In the genomic region with DNA sequence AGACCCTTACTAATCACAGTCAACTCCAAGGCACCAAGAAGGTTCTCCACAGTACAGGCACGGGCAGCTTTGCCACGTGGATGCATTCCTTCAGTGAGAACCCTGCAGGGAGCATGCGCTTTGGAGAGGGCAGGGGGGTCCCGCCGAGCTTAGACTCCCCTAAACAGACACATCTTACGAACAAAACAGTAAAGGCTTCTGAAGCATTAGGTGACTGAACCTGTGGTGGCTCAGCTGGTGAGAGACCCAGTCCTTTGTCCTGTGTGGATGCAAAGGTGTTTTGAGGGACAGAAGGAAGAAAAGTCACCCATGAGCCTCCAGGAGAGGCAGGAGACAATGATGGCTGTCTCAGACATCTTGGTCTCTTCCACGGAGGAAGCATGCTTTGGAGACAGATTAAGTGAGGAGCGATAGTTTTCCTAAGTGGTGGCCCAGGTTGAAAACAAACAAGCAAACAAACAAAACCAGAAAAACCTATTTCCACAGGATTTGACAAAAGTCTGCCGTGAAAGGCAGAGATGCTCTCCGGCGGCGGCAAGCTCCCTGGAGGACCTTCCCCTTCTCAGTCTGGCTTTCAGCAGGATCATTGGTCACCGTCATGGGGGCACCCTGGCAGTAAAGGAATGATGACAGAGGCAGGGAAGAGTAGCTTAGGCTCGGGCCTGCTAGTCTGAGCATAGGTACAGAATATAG, we compare ENCODE assay signal across 9 mouse cellular contexts.
A peak's percentile ranks its signal among the peaks of the same experiment; 100 is the strongest.
DNase-seq lines count a peak whose midpoint lies in the region; ATAC-seq lines count a peak whose summit lies in the region.
"Had no signal": no experiment of that assay in that cellular context is flagged by ENCODE, and none has a peak within 500 bp of the region (broad histone marks: within the 10 kb centered on the region; RNA-seq: fewer than 3 reads in every experiment).

No protein-coding gene starts in this region.

- peaks cover 21% of the 10 kb centered on the region; the same call in 1 of the 2 replicates for H3K36me3 ChIP-seq in heart, embryonic 14.5 days (ENCODE audit: control insufficient read depth, insufficient read depth, low read length)
- no peaks in the 10 kb centered on the region for H3K36me3 ChIP-seq in hindbrain, embryonic 11.5 days (ENCODE audit: control insufficient read depth, insufficient read depth, low read length)
- no peaks in the 10 kb centered on the region for H3K36me3 ChIP-seq in midbrain, embryonic 16.5 days (ENCODE audit: control insufficient read depth, insufficient read depth, low read length)
- H3K36me3 ChIP-seq: liver, embryonic 13.5 days had no signal

- H3K9ac ChIP-seq in heart, embryonic 14.5 days (ENCODE audit: low read length): peak overlapping the region; percentile 42; the same call in 1 of the 2 replicates
- H3K9ac ChIP-seq in hindbrain, embryonic 11.5 days (ENCODE audit: low read depth, low read length): no peak overlapping the region
- H3K9ac ChIP-seq in midbrain, embryonic 16.5 days (ENCODE audit: low read depth, low read length): peak overlapping the region; percentile 10; the same call in 1 of the 2 replicates
- H3K9ac ChIP-seq: liver, embryonic 13.5 days had no signal

- peak overlapping the region; percentile 77 to 80 for H3K27ac ChIP-seq in heart, embryonic 14.5 days (replicated peaks in 1 of 2; ENCODE audit: control insufficient read depth in 1 of 2, insufficient read depth in 1 of 2, low read depth in 2 of 2, low read length in 2 of 2)
- H3K27ac ChIP-seq in brown adipose tissue, adult 24 weeks (replicated peaks; ENCODE audit: low read depth, low read length): peak overlapping the region; percentile 26; the same call in 1 of the 2 replicates
- peak overlapping the region; percentile 77 for H3K27ac ChIP-seq in hindbrain, embryonic 11.5 days (ENCODE audit: low read depth, low read length)
- peak overlapping the region; percentile 24; the same call in 1 of the 2 replicates for H3K27ac ChIP-seq in midbrain, embryonic 16.5 days (ENCODE audit: low read length)
- H3K27ac ChIP-seq: liver, embryonic 13.5 days had no signal

- H3K4me3 ChIP-seq in heart, embryonic 14.5 days (ENCODE audit: control insufficient read depth in 1 of 2, insufficient read depth in 1 of 2, low read depth in 1 of 2, low read length in 2 of 2): no peak overlapping the region
- H3K4me3 ChIP-seq in brown adipose tissue, adult 24 weeks (ENCODE audit: insufficient read depth, low read depth, low read length): no peak overlapping the region
- no peak overlapping the region for H3K4me3 ChIP-seq in hindbrain, embryonic 11.5 days (ENCODE audit: low read depth, low read length)
- H3K4me3 ChIP-seq in midbrain, embryonic 16.5 days (ENCODE audit: low read depth, low read length): no peak overlapping the region
- H3K4me3 ChIP-seq: liver, embryonic 13.5 days had no signal

- no peaks in the 10 kb centered on the region for H3K9me3 ChIP-seq in heart, embryonic 14.5 days (ENCODE audit: control insufficient read depth, low read length)
- no peaks in the 10 kb centered on the region for H3K9me3 ChIP-seq in hindbrain, embryonic 11.5 days (ENCODE audit: control insufficient read depth, low read length)
- no peaks in the 10 kb centered on the region for H3K9me3 ChIP-seq in midbrain, embryonic 16.5 days (replicated peaks; ENCODE audit: control insufficient read depth, low read length, poor library complexity, severe bottlenecking)
- H3K9me3 ChIP-seq: liver, embryonic 13.5 days had no signal

- 31% methylated on average over 14 of the region's 14 CpGs for WGBS in heart, embryonic 14.5 days
- 9% methylated on average over 14 of the region's 14 CpGs for WGBS in hindbrain, embryonic 11.5 days
- 7% methylated on average over 14 of the region's 14 CpGs for WGBS in midbrain, embryonic 16.5 days

- no peak for DNase-seq in heart, postnatal 36 days
- DNase-seq in hindbrain, embryonic 11.5 days (ENCODE audit: low spot score): peak; percentile 40
- no peak for DNase-seq in adrenal gland, adult (ENCODE audit: inconsistent age in 2 of 2, low spot score in 1 of 2)
- no peak for DNase-seq in left cerebral cortex, adult 11 months (ENCODE audit: low spot score)
- DNase-seq in thymus, postnatal 36 days: no peak
- DNase-seq: liver, embryonic 13.5 days had no signal

- H3K27me3 ChIP-seq in heart, embryonic 14.5 days (ENCODE audit: control insufficient read depth, insufficient read depth, low read length): peaks cover 12% of the 10 kb centered on the region
- H3K27me3 ChIP-seq in hindbrain, embryonic 11.5 days (ENCODE audit: control insufficient read depth, insufficient read depth, low read length): no peaks in the 10 kb centered on the region
- no peaks in the 10 kb centered on the region for H3K27me3 ChIP-seq in midbrain, embryonic 16.5 days (ENCODE audit: control insufficient read depth, insufficient read depth, low read depth, low read length)
- H3K27me3 ChIP-seq: liver, embryonic 13.5 days had no signal

- H3K4me2 ChIP-seq in heart, embryonic 14.5 days (ENCODE audit: low read length): peak overlapping the region; percentile 5
- 0 out of 2 replicates have a peak overlapping the region, but pooled peaks have one; percentile 14 for H3K4me2 ChIP-seq in hindbrain, embryonic 11.5 days (replicated peaks; ENCODE audit: low read depth, low read length)
- no peak overlapping the region for H3K4me2 ChIP-seq in midbrain, embryonic 16.5 days (ENCODE audit: low read length)
- H3K4me2 ChIP-seq: liver, embryonic 13.5 days had no signal

- ATAC-seq in heart, embryonic 14.5 days (ENCODE audit: insufficient number of reproducible peaks, insufficient read depth, low FRiP score, low read depth): no peak
- peak; percentile 38 for ATAC-seq in hindbrain, embryonic 11.5 days (ENCODE audit: low FRiP score)
- no peak for ATAC-seq in midbrain, embryonic 16.5 days

- intact Hi-C loops in heart, postnatal 36 days (cut with DNase I): loop anchor here (5.0 kb wide), 1 partner anchor 37 kb away; no protein-coding TSS in a partner anchor

- H3K4me1 ChIP-seq in heart, embryonic 14.5 days (ENCODE audit: control insufficient read depth in 2 of 2, insufficient read depth in 2 of 2, low read length in 2 of 2): peaks cover 41 to 44% of the 10 kb centered on the region in 2 experiments
- peaks cover 49% of the 10 kb centered on the region for H3K4me1 ChIP-seq in brown adipose tissue, adult 24 weeks (ENCODE audit: control insufficient read depth, insufficient read depth, insufficient read length, low read length)
- peaks cover 29% of the 10 kb centered on the region for H3K4me1 ChIP-seq in hindbrain, embryonic 11.5 days (replicated peaks; ENCODE audit: control insufficient read depth, insufficient read depth, low read length)
- H3K4me1 ChIP-seq in midbrain, embryonic 16.5 days (ENCODE audit: control insufficient read depth, insufficient read depth, low read length): peaks cover 25% of the 10 kb centered on the region

Comparison
In these comparisons a context has a peak if more than half of its experiments do, and no peak if none do; other contexts are left out.
1. H3K27ac ChIP-seq: peak in every context shown above with its lines; median percentile 78 in heart, embryonic 14.5 days; 77 in hindbrain, embryonic 11.5 days; 26 in brown adipose tissue, adult 24 weeks; 24 in midbrain, embryonic 16.5 days.